Mouse (Mus musculus) heart, postnatal 25 days (tissue): Measurements from ENCODE around the gene Mdga1. TPM values are rescaled to one million over a fixed set of nuclear protein-coding genes. Genes with fewer than 3 reads are reported as not detected.

ENCODE experiments used
- DNase-seq: peaks from one replicate; pipeline ENCODE4 v3.0.0; 2022; ENCODE audit warnings: low spot score
- intact Hi-C: fragments of 180-260 bp; cut with DNase I; formaldehyde crosslinking; loops from one replicate; pipeline ENCODE4 v1.15.1; 2025
- total RNA-seq, 2 experiments: library from RNA; stranded (reverse); gene quantifications; 2 replicates each; pipeline ENCODE4 v1.2.3; 2021

Mdga1 gene
- total RNA-seq, 2 experiments from 2014 or later: 14.0 to 18.3 TPM

DNA sequence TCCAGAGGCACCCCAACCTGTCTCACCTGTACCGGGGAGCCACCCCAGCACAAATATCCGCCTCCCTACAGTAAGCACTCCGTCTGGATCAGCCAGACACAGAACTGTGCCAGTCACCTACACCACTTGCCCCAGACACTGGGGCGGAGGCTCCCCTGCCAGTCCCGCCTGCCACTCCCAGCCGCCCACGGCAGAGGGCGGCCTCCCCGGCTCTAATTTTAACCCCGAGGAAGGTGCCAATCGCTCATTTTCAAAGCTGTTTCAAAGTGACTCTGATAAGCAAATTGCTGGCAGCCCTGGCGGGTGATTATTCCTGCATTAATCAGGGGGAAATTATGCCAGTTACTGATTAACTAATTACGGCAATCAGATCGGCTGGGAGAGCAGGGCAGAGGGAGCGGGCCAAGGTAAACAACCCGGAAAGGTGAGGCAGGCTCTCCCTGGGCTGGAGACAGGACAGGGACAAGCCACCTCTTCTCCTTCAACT is 41.1 kb downstream of the Mdga1 start:
- DNase-seq: peak; percentile 6
- intact Hi-C loops: no loop called here

DNA sequence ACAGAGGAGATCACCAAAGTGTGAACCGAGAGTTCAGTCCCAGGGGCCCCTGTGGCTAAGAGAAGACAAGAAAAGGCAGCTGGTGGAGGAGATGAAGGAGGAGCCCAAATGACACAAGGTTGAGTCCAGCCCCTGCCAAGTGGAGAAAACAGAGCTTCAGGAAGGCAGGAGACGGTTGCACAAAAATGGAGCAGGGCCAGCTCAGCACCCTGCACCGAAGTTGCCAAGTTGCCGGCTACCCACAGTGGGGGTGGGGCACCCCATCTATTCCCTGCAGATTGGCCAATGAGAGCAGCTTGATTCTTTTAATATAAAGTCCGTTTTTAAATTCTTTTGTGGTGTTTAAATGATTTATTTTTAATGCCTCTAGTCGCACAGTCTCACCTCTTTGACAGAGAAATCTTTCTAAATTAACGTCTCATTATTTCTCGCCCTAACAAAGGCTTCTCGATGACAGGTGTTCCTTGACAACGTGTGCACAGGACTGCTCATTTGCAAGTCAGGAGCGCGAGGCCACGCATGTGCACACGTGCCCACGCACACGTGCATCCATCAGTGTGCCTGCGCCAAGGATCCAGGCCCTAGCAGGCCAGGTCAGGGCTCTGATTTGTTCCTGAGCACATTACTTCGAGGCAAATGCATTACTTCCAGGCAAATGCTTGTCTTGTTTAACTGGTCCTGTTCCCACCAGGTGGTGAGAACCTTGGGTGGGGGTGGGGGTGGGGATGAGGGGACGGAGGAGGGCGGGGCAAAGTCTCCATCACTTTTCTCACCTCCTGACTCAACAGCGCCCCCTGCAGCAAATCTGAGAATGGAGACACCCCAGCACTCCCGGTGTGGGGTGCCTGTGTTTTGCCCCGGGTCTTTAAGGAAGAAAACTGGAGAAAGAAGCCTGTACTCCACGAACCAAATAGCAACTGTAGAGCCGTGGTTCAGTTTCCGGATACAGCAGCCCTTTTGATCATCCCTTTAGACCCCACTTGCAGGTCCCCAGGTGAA is 44.0 kb downstream of the Mdga1 start:
- intact Hi-C loops: no loop called here
- DNase-seq: no peak

DNA sequence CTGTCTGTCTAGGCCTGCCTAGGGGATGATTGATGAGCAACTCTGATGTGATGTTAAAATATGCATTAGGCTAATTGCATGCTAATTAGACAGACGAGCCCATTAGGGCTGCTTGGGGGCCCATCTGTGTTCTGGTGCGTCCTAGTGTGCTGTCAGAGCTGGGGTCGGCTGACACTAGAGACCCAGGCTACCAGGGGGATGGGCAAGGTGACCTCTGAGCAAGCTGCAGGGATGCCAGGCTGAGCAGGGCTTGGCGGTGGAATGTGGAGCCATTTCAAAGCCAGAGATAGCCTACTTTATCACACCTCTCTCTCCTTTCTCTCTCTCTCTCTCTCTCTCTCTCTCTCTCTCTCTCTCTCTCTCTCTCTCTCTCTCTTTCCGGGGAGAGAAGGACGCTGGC is 49.8 kb downstream of the Mdga1 start:
- DNase-seq: no peak

DNA sequence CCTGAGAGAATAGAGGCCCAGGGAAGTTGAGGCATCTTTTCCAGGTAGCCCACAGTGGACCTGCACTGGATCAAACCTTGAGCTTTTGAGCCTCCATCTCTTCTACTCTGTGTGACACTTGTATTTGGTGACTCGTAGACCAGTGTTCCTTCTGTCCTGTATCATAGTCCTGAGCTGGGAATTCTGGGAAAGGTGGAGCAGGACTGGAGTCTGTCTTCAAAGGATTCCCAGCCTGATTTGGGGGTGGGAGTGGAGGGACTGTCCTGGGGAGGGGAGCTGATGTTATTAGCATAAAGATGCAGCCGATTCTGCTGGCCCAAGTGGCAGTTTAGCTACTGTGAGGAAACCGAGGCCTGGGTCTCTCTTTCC is 50.4 kb downstream of the Mdga1 start:
- intact Hi-C loops: no loop called here
- DNase-seq: no peak

More for the DNA sequence above, 49.8 kb downstream of the Mdga1 start:
- intact Hi-C loops: no loop called here

DNA sequence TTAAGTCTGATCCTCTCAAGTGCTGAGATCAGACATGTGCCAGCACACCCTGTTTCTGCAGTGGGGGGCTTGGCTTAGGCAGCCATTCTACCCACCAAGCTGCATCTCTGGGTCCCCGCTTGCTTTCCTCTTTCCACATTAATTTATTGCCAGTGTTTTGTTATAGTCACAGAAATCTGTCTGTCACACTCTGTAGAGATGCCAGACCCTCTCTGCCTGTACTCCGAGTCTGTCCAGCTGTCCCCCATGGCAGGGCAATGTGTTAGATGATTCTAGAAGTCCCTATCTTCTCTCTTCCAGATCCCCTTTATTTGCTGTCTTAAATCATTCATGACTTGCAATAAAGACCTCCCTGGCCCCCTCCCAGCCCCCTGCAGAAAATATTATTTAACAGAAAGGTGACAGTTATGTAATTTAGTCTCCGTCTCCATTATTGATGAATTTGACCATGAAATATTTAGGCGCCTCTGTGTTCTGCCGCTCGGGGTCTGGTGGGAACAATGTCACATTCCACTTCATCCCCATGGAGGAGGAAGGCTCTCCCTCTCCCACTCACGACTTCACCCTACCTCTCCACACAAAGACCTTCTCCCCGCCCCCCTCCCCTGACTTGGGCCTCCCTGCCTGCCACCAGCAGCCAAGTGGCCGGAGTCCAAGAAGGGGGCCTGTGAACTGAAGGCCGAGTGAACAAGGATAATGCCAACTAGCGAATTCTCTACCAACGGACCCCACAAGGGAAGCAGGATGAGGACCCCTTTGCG is 50.9 kb downstream of the Mdga1 start:
- DNase-seq: no peak
- intact Hi-C loops: no loop called here

DNA sequence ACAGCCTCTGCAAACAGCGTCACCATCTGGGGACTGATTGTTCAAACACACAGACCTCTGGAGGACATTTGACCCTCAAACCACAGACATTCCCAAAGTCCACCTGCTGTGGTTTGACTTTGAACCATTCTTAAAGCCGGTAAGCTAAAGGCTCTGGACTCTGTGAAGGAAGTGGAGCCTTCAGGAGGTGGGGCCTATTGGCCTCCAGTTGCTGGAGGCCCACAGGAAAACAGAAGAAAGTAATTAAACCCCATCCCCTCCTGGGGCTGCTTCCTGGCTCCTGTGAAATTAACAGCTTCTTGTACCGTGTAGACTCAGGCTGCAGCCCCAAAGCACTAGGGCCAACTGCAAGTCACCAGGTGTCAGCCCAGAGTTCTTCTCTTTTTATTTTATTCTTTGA is 52.9 kb downstream of the Mdga1 start:
- no peak for DNase-seq
- intact Hi-C loops: no loop called here

DNA sequence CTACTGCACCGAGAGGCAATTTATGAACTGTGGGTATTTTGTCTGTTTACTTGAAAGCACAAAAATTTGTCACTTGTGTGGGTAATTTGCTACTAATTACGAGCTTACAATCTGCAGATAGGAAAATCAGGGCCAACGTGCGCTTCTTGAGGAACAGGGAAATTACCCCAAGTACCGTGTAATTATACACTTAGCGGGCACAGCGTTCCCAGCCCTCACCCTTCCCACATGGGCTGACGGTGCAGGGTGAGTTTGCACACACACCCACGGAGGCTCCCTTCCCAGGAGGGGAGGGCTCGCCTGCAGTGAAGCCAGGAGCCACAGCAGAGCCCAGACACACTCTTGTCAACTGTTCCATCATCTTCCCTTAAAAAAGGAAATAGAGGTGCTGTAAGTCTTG is 54.1 kb downstream of the Mdga1 start:
- DNase-seq: no peak
- intact Hi-C loops: no loop called here

DNA sequence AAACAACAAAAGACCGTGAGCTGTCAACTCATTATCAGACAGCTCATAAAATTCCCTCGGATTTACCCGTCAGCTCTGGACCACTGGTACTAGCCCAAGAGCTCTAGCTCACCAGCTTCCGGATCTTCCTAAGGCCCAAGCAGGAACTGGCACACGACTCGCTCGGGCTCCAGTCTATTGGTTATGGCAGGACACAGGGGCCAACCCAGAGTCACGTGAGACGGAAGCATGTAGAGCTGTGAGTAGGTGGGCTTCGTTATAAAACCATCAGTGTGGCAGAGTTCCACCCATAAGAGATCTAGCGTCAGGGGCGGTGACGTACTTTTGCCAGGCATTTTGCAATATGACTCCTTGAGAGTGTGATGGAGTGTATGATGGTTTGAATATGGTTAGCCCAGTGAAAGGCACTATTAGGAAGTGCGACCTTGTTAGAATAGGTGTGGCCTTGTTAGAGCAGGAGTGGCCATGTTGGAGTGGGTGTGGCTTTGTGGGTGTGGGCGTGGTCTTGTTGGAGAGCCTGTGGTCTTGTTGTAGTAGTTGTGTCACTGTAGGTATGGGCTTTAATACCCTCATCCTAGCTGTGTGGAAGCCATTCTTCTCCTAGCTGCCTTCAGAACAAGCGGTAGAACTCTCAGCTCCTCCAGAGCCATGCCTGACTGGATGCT is 56.5 kb downstream of the Mdga1 start:
- intact Hi-C loops: no loop called here
- no peak for DNase-seq

DNA sequence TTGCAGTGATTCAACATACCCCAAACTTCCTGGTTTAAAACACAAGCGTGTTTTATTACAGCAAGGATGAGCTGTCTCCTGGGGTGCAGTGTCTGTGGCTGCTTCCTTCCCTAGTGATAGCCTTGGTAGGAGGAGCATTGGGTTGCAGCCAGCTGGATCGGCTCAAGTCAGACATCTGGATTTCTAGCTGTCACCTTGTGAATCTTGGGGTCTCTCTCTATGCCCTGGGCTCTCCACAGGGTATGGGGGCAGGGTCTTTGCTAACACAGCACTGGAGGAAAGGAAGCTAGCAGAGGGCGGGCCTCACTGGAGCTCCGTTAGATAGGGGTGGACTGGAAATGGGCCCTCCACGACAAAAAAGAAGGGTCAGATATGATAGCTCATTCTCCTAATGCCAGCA is 57.2 kb downstream of the Mdga1 start:
- DNase-seq: no peak
- intact Hi-C loops: no loop called here

DNA sequence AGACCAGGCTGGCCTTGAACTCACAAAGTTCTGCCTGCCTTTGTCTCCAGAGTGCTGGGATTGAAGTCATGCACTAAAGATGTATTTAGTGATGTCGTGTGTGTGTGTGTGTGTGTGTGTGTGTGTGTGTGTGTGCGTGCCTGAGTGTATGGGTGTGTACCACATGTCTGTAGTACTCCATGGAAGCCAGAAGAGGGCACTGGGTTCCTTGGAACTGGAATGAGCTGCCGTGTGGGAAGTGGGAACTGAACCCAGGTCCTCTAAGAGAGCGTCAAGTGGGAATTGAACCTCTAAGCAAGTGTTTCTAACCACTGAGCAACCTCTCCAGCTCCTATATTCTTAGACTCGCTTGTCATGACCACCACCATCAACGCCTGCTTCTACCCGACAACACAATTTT is 60.9 kb downstream of the Mdga1 start:
- no peak for DNase-seq
- intact Hi-C loops: no loop called here

DNA sequence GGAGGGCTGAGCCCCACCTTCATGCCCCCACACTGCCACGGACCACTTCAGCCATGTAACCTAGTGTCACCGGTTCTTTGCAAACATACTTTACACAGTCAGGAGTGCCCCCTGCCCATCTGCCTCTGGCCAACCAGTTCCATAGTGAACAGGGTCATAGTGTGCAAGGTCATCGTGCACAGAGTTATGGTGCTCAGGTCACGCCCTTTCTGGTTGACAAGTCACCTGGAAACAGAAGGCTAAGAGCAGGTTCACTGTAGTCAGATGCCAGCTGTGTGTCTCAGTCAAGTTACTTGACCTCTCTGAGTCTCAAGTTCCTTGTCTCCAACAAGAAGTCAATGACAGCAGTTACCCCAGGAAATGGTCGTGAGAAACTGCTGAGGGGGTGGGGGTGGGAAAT is 65.2 kb downstream of the Mdga1 start:
- DNase-seq: no peak
- intact Hi-C loops: no loop called here

DNA sequence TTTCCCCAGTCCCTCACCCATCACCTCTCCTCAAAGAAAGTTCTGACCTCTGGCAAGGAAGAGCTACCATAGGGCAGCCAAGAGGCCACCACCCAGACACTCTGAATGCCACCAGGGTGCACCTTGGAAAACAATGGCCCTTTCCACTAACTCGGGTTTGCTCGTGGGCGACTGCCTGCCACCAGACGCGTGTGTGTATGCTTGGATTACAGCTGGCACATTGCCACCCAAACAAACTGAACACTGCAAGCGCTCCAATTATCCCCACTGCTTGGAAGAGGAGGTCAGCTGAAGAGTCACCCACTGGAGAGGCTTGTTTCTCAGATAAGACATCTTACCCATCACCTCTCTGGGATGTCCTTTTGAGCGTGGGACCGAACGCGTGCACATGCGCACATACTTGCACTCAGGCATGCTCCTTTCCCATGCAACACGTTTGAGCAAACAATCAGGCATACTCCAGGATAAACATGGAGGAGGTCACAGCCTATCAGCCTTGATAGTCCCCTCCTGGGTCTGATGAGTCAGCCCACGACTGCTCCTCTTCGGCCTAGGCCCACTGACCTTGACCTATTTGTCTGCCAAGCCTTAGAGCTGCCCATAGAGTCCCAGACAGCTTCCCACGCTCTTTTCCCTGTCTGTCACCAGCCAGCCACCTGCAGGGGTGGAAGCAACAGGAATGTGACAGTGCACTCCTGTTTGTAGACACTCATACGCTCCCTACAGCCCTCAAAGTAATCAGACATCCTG is 67.3 kb downstream of the Mdga1 start:
- DNase-seq: no peak
- intact Hi-C loops: no loop called here

DNA sequence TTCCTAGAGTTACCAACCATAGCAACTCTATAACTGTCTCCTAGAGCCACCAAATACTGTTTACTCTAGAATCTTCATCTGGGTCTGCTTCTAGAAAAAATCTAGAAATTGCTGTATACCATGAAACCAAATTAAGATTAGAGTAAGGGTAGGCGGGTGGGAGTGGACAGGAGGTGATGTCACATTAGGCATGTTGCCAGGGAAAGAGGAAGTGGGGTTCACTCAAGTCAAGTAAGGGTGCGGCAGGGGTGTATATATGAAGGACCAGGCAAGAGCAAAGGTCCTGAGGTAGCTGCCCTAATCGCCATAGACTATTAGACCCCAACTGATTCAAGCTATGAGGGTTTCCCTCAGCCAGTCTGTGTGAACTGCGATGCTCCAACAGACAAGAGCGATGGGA is 69.6 kb downstream of the Mdga1 start:
- intact Hi-C loops: no loop called here
- DNase-seq: no peak

DNA sequence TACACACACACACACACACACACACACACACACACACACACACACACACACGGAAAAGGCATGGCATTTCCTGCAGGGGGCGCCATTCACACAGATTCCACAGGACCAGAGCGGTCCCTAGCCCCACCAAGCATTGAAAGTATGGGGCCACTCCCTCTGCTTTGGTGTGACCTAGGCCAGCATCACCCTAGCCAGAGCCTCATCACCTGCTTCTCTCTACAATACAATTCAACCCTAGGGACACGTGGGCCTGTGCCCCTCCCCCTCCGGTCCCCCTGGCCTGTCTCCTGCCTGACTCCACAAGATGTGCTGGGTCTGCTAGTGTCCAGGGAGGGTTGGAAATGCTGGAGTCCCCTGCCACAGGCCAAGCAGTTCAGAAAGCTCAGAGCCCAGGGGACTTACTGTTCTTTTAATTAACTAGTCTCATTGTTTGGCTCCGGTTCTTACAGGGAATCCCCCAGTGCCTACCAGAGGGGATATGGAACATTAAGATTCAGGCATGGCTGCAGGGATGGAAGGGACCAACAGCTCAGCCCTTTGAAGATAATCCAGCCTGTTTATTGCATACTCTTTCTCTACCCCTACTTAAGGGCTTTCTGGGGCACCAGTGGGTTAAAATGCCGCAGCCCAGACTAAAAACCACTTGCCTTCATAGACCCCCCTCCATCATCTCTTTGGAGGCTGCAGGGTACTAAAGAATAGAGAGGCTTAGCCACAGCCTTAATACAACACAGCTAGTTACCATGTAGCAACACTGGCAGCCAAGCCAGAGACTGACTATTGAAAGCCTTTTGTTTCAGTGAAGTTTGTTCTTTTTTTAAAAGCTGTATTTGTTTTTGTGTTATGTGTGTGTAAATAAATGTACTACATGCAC is 73.5 kb downstream of the Mdga1 start:
- DNase-seq: no peak

DNA sequence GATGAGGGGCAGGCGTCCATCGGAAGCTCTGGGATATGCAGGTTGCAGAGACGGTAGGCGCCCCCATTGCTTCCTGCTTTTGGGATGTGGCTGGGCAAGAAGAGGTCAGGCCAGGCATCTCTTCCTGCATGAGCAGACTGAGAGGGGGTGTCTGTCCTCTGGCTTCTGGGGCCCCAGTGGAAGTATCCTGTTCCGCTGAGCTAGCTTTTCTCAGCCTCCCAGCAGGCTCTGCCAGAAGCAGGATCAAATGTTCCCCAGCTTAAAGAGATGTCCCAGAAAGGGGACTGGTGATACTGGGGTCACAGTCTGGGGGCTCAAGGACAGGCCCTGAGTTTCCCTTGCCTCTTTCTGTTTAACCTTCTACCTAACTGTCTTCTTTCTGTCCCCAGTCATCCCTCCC is 74.3 kb downstream of the Mdga1 start:
- intact Hi-C loops: no loop called here
- no peak for DNase-seq

More for the DNA sequence above, 73.5 kb downstream of the Mdga1 start:
- intact Hi-C loops: no loop called here

DNA sequence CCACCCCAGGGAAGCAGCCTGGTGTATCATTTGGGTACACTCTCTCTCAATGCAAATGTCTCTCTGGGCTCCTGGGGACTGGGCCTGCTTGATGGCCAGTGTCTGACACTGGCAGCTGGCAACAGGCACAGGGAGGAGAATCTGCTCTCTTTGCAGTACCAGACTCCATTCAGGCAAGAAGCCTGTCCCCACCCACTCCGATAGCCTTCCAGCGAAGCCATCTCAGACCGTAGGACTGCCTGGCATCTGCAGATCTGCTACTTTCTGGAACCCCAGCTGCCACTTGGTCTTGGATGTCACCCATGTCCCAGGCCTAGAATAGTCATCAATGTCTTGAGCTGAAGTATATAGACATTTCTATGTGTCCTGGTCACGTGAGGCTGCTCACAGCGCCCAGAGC is 74.9 kb downstream of the Mdga1 start:
- no peak for DNase-seq
- intact Hi-C loops: no loop called here

DNA sequence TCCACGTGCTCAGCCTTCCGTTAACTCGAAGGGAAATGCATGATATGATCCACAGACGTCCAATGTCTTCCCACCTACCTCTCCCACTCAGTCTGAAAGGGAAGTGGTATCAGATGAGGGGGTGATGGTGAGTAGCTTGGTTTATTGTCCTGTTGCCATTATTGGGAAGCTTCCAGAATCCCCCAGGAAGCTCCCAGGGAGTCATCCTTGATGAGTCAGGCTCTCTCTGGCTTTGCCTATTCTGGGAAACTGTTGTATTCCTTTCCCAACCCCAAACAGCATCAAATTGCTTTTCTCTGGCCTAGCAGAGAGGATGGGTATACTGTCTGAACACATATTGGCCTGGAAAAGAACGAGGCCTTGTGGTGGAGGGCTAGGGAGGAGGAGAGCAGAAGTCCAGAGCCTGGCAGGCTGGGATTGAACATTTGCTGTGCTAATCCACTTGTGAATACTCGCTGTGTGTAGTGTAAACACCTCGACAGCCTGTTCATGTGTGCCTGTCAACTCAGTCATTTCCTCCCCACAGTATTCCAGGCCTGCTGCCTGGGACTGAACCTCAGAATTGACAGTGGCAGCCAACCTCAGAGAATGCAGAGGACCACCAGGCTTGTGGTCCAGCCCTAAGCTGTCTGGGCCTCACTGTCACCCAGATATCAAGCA is 79.3 kb downstream of the Mdga1 start:
- intact Hi-C loops: no loop called here
- DNase-seq: no peak
